Mouse (Mus musculus) C2C12 (cell line): Measurements from ENCODE around the gene Ist1.

Experiments used
- CEBPB ChIP-seq: IDR thresholded peaks from one replicate; pipeline ENCODE4 v1.6.1; 2011; ENCODE audit warnings: low read depth, mild to moderate bottlenecking, control low read depth, moderate library complexity
- CTCF ChIP-seq: IDR thresholded peaks from one replicate; pipeline ENCODE4 v1.5.1; 2011; ENCODE audit not compliant: control insufficient read depth, insufficient read depth, insufficient read length
- FOSL1 ChIP-seq: IDR thresholded peaks from one replicate; pipeline ENCODE4 v1.8.0; 2011; ENCODE audit warnings: mild to moderate bottlenecking, low read length; ENCODE audit not compliant: poor library complexity, insufficient read depth, severe bottlenecking
- MYOD1 ChIP-seq: IDR thresholded peaks from one replicate; pipeline ENCODE4 v1.6.1; 2011; ENCODE audit warnings: low read depth; ENCODE audit not compliant: control insufficient read depth, insufficient read length
- MYOG ChIP-seq: IDR thresholded peaks from one replicate; pipeline ENCODE4 v1.6.1; 2011; ENCODE audit not compliant: control insufficient read depth, insufficient read length; ENCODE audit errors: extremely low read depth
- USF1 ChIP-seq: IDR thresholded peaks from one replicate; pipeline ENCODE4 v1.6.1; 2011; ENCODE audit warnings: low read depth, mild to moderate bottlenecking, control low read depth, moderate library complexity

DNA sequence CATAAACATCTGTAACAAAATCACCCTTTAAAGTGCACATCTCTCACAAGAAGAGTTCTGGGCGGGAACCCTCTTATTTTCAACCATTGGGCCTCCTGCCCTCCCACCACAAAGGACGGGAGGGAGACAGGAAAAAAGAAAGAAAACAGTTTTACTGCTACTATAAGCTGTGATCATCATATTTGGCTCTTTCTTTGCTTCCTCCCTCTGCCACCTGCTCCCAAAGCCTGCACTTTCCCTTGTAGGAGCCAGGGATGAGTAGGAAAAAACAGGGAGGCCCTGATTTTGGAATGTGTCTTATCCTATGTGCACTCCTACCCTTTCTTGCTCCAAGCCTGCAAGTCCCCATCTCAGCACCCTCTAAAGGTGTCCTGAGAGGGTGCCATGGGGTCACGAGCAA lies 38.0 kb upstream of the Ist1 start:
- TF ChIP-seq CTCF (no peak), MYOG (no peak), USF1 (no peak), MYOD1 (no peak), CEBPB (no peak), FOSL1 (no peak)
